Mouse (Mus musculus) ES-E14 (cell line): ENCODE measurements around the gene Dnah8. TPM values are rescaled to one million over a fixed set of nuclear protein-coding genes. Genes with fewer than 3 reads are reported as not detected.
A peak's percentile ranks its signal among the peaks of the same experiment; 100 is the strongest.

Experiments used
- DNase-seq: peaks from one replicate; pipeline ENCODE4 v3.0.0-alpha.2; 2013; ENCODE audit warnings: low read depth, low spot score
- H3K27ac ChIP-seq: 2 replicates; pipeline ENCODE4 v1.5.1; 2012; ENCODE audit warnings: low read depth, mild to moderate bottlenecking, low read length, moderate library complexity, mixed read lengths; ENCODE audit not compliant: poor library complexity, insufficient read depth, severe bottlenecking
- H3K36me3 ChIP-seq: 2 replicates; pipeline ENCODE4 v1.6.1; 2012; ENCODE audit warnings: mild to moderate bottlenecking, low read length, moderate library complexity, mixed read lengths; ENCODE audit not compliant: control insufficient read depth, poor library complexity, insufficient read depth, severe bottlenecking
- H3K4me1 ChIP-seq, 2 experiments: fragments of 150-350 bp in 1 of 2; sonication (generic) in 1 of 2; 2 replicates each; pipeline ENCODE4 v1.6.1; 2012; ENCODE audit warnings: low read length in 2 of 2, mild to moderate bottlenecking in 1 of 2, mixed read lengths in 1 of 2; ENCODE audit not compliant: control insufficient read depth in 2 of 2, insufficient read depth in 2 of 2, poor library complexity in 1 of 2
- H3K4me3 ChIP-seq, 2 experiments: fragments of 150-350 bp in 1 of 2; sonication (generic) in 1 of 2; 2 replicates each; pipeline ENCODE4 v1.5.1; 2012; ENCODE audit warnings: low read length in 2 of 2, low read depth in 1 of 2, mild to moderate bottlenecking in 1 of 2, mixed read lengths in 1 of 2; ENCODE audit not compliant: insufficient read depth in 1 of 2, poor library complexity in 1 of 2, severe bottlenecking in 1 of 2
- H3K9ac ChIP-seq: 2 replicates; pipeline ENCODE4 v1.6.1; 2012; ENCODE audit warnings: low read depth, mild to moderate bottlenecking, low read length, mixed read lengths; ENCODE audit not compliant: poor library complexity, insufficient read depth, severe bottlenecking
- H3K9me3 ChIP-seq: fragments of 150-350 bp; sonication (generic); 2 replicates; pipeline ENCODE4 v1.6.1; 2012; ENCODE audit warnings: low read depth, mild to moderate bottlenecking, low read length; ENCODE audit not compliant: control insufficient read depth, insufficient read depth
- CHD2 ChIP-seq: IDR thresholded peaks from 2 replicates; pipeline ENCODE4 v1.6.1; 2014; ENCODE audit warnings: mild to moderate bottlenecking, low read depth, low read length, inconsistent platforms
- HCFC1 ChIP-seq: IDR thresholded peaks from 2 replicates; pipeline ENCODE4 v1.6.1; 2012; ENCODE audit warnings: low read length, inconsistent platforms, borderline replicate concordance; ENCODE audit not compliant: insufficient read depth
- MAFK ChIP-seq: IDR thresholded peaks from 2 replicates; pipeline ENCODE4 v1.6.1; 2014; ENCODE audit warnings: mild to moderate bottlenecking, low read depth, low read length, inconsistent platforms; ENCODE audit not compliant: insufficient read depth
- ZC3H11A ChIP-seq: IDR thresholded peaks from 2 replicates; pipeline ENCODE4 v1.6.1; 2012; ENCODE audit warnings: low read depth, mild to moderate bottlenecking, inconsistent platforms, low read length, borderline replicate concordance
- ZNF384 ChIP-seq: IDR thresholded peaks from 2 replicates; pipeline ENCODE4 v1.6.1; 2012; ENCODE audit warnings: low read depth, low read length, inconsistent platforms
- in situ Hi-C, 2 experiments: fragments of 600-800 bp; cut with MboI; formaldehyde crosslinking; loops; one replicate each; pipeline ENCODE4 v1.15.1; 2025; ENCODE audit warnings: low sequenced_read_pairs in 2 of 2, inconsistent platforms in 1 of 2; ENCODE audit not compliant: unreplicated experiment in 2 of 2
- total RNA-seq: library from RNA; depleted of rRNA; stranded (reverse); fragments of 300-350 nt; gene quantifications from 2 replicates; pipeline ENCODE4 v1.2.3, GENCODE M21; 2012

The Dnah8 gene
- total RNA-seq, 1 experiment = 19.5 TPM

GRCm38 (mm10) chr17:30638996-30639395, 14.8 kb downstream of the Dnah8 start:
- no peaks in the 10 kb centered on the region for H3K9me3 ChIP-seq
- no peak overlapping the region for H3K4me3 ChIP-seq
- H3K36me3 ChIP-seq = peaks cover 24% of the 10 kb centered on the region; the same call in 1 of the 2 replicates
- in situ Hi-C loops = no loop called here
- H3K9ac ChIP-seq = no peak overlapping the region
- DNase-seq = peak; percentile 72
- H3K27ac ChIP-seq = no peak overlapping the region
- peaks cover 2 to 24% of the 10 kb centered on the region in 2 experiments; a peak in 3 of 4 replicates for H3K4me1 ChIP-seq
- TF ChIP-seq HCFC1 = no peak
- TF ChIP-seq ZNF384 = no peak
- no peak for TF ChIP-seq MAFK
- TF ChIP-seq CHD2 = no peak
- TF ChIP-seq ZC3H11A = no peak

- no peak overlapping the region for H3K27ac ChIP-seq
- H3K4me1 ChIP-seq = peaks cover 2 to 23% of the 10 kb centered on the region in 2 experiments; a peak in 3 of 4 replicates
- H3K36me3 ChIP-seq = peaks cover 29% of the 10 kb centered on the region; the same call in 1 of the 2 replicates
- in situ Hi-C loops = no loop called here
- H3K9ac ChIP-seq = no peak overlapping the region
- no peak for TF ChIP-seq MAFK
- H3K9me3 ChIP-seq = no peaks in the 10 kb centered on the region
- no peak for DNase-seq
- H3K4me3 ChIP-seq = no peak overlapping the region
Measured at GRCm38 (mm10) chr17:30640896-30641295, 16.7 kb downstream of the Dnah8 start.

- Histone ChIP-seq H3K4me1 (peaks cover 5 to 10% of the 10 kb centered on the region in 2 experiments; a peak in 3 of 4 replicates), H3K4me3 (no peak overlapping the region), H3K9me3 (no peaks in the 10 kb centered on the region), H3K9ac (no peak overlapping the region), H3K36me3 (peaks cover 20% of the 10 kb centered on the region; the same call in 1 of the 2 replicates), H3K27ac (no peak overlapping the region)
- DNase-seq = peak; percentile 63
- no peak for TF ChIP-seq ZNF384
- no peak for TF ChIP-seq HCFC1
- TF ChIP-seq MAFK = no peak
- no peak for TF ChIP-seq ZC3H11A
- in situ Hi-C loops = no loop called here
Measured at GRCm38 (mm10) chr17:30648770-30649169, 24.6 kb downstream of the Dnah8 start.

- no peak for TF ChIP-seq CHD2
- 0 out of 2 replicates have a peak, but pooled peaks have one; percentile 59 for TF ChIP-seq HCFC1
- no peak for TF ChIP-seq MAFK
- 0 out of 2 replicates have a peak, but pooled peaks have one; percentile 58 for TF ChIP-seq ZNF384
Measured at GRCm38 (mm10) chr17:30653010-30653409, 28.9 kb downstream of the Dnah8 start.

GRCm38 (mm10) chr17:30657530-30658151, 33.5 kb downstream of the Dnah8 start:
- H3K36me3 ChIP-seq = peaks cover 26% of the 10 kb centered on the region; the same call in 1 of the 2 replicates
- peak overlapping the region in 1 of 2 experiments; percentile 30; a peak in 2 of 4 replicates for H3K4me3 ChIP-seq
- H3K27ac ChIP-seq = no peak overlapping the region
- DNase-seq = no peak
- peak overlapping the region; percentile 0; the same call in 1 of the 2 replicates for H3K9ac ChIP-seq
- no peaks in the 10 kb centered on the region for H3K9me3 ChIP-seq
- TF ChIP-seq CHD2 (no peak), ZNF384 (no peak), HCFC1 (no peak), MAFK (no peak), ZC3H11A (no peak)
- in situ Hi-C loops = no loop called here
- H3K4me1 ChIP-seq = peaks cover 2 to 10% of the 10 kb centered on the region in 2 experiments; a peak in 3 of 4 replicates

More at GRCm38 (mm10) chr17:30653010-30653409, 28.9 kb downstream of the Dnah8 start:
- peaks cover 25% of the 10 kb centered on the region; the same call in 1 of the 2 replicates for H3K36me3 ChIP-seq
- in situ Hi-C loops = no loop called here
- peaks cover 5 to 10% of the 10 kb centered on the region in 2 experiments; a peak in 3 of 4 replicates for H3K4me1 ChIP-seq
- peak; percentile 90 for DNase-seq
- H3K9ac ChIP-seq = no peak overlapping the region
- H3K4me3 ChIP-seq = no peak overlapping the region
- H3K9me3 ChIP-seq = no peaks in the 10 kb centered on the region
- H3K27ac ChIP-seq = no peak overlapping the region
